Mouse (Mus musculus) MEL (cell line): ENCODE measurements around the gene Asphd1. TPM values are rescaled to one million over a fixed set of nuclear protein-coding genes. Genes with fewer than 3 reads are reported as not detected.
A peak's percentile ranks its signal among the peaks of the same experiment; 100 is the strongest.
"Not testable (repeated sequence)": the region's sequence is repeated elsewhere in the genome, so short reads cannot be mapped to it uniquely, and the experiment has no call there.

Experiments used
- DNase-seq: peaks from one replicate; pipeline ENCODE4 v3.0.0; 2011; ENCODE audit warnings: low read depth, low spot score
- H3K27ac ChIP-seq: 2 replicates; pipeline ENCODE4 v1.5.1; 2012; ENCODE audit warnings: low read depth, mild to moderate bottlenecking, control low read depth, low read length, moderate library complexity; ENCODE audit not compliant: control insufficient read depth
- H3K27me3 ChIP-seq, 2 experiments: fragments of 150-350 bp in 1 of 2; sonication (generic) in 1 of 2; 2 replicates each; pipeline ENCODE4 v1.6.1; 2012; ENCODE audit warnings: low read length in 2 of 2, mild to moderate bottlenecking in 2 of 2, improper control_type of control experiment in 1 of 2, moderate library complexity in 1 of 2; ENCODE audit not compliant: insufficient read depth in 2 of 2, control insufficient read depth in 1 of 2
- H3K36me3 ChIP-seq, 2 experiments: 2 replicates each; pipeline ENCODE4 v1.6.1; 2012 to 2014; ENCODE audit warnings: low read length in 2 of 2, improper control_type of control experiment in 1 of 2, inconsistent platforms in 1 of 2, mild to moderate bottlenecking in 1 of 2; ENCODE audit not compliant: insufficient read depth in 2 of 2, control insufficient read depth in 1 of 2
- H3K4me1 ChIP-seq, 2 experiments: fragments of 150-350 bp in 1 of 2; sonication (generic) in 1 of 2; 2 replicates each; pipeline ENCODE4 v1.6.1; 2012; ENCODE audit warnings: low read length in 2 of 2, improper control_type of control experiment in 1 of 2, mild to moderate bottlenecking in 1 of 2; ENCODE audit not compliant: insufficient read depth in 2 of 2, control insufficient read depth in 1 of 2
- H3K4me3 ChIP-seq, 2 experiments: fragments of 150-350 bp in 1 of 2; sonication (generic) in 1 of 2; 2 replicates each; pipeline ENCODE4 v1.5.1; 2012; ENCODE audit warnings: low read depth in 2 of 2, low read length in 2 of 2, mild to moderate bottlenecking in 2 of 2, moderate library complexity in 2 of 2, control low read depth in 1 of 2, improper control_type of control experiment in 1 of 2; ENCODE audit not compliant: control insufficient read depth in 1 of 2, insufficient read depth in 1 of 2
- H3K79me2 ChIP-seq: 2 replicates; pipeline ENCODE4 v1.6.1; 2012; ENCODE audit warnings: mild to moderate bottlenecking, low read length, moderate library complexity; ENCODE audit not compliant: control insufficient read depth, poor library complexity, insufficient read depth
- H3K9ac ChIP-seq: 2 replicates; pipeline ENCODE4 v1.6.1; 2012; ENCODE audit warnings: low read depth, mild to moderate bottlenecking, control low read depth, low read length, moderate library complexity; ENCODE audit not compliant: control insufficient read depth, poor library complexity, severe bottlenecking
- H3K9me3 ChIP-seq: fragments of 150-350 bp; sonication (generic); replicated peaks from 2 replicates; pipeline ENCODE4 v1.6.1; 2012; ENCODE audit warnings: mild to moderate bottlenecking, low read length, improper control_type of control experiment, moderate library complexity; ENCODE audit not compliant: insufficient read depth
- CTCF ChIP-seq, 3 experiments: IDR thresholded peaks in 2 of 3; conservative IDR thresholded peaks in 1 of 3; 2 replicates each; pipeline ENCODE4 v1.5.1; 2011 to 2012; ENCODE audit warnings: low read length in 3 of 3, low read depth in 2 of 3, mild to moderate bottlenecking in 2 of 3, improper control_type of control experiment in 1 of 3, inconsistent platforms in 1 of 3, mixed read lengths in 1 of 3, moderate library complexity in 1 of 3; ENCODE audit not compliant: control insufficient read depth in 1 of 3, insufficient read depth in 1 of 3, poor library complexity in 1 of 3, severe bottlenecking in 1 of 3
- E2F4 ChIP-seq: IDR thresholded peaks from 2 replicates; pipeline ENCODE4 v1.6.1; 2011; ENCODE audit warnings: low read depth, low read length, improper control_type of control experiment, borderline replicate concordance
- EP300 ChIP-seq, 2 experiments: IDR thresholded peaks; 2 replicates each; pipeline ENCODE4 v1.6.1; 2011; ENCODE audit warnings: improper control_type of control experiment in 2 of 2, low read length in 2 of 2, low read depth in 1 of 2, mild to moderate bottlenecking in 1 of 2
- GABPA ChIP-seq: IDR thresholded peaks from 2 replicates; pipeline ENCODE4 v1.6.1; 2012; ENCODE audit warnings: low read depth, mild to moderate bottlenecking, inconsistent platforms, low read length, improper control_type of control experiment, moderate library complexity
- HCFC1 ChIP-seq: IDR thresholded peaks from 2 replicates; pipeline ENCODE4 v1.6.1; 2012; ENCODE audit warnings: low read depth, mild to moderate bottlenecking, inconsistent platforms, low read length, improper control_type of control experiment, moderate library complexity
- JUND ChIP-seq: IDR thresholded peaks from 2 replicates; pipeline ENCODE4 v1.6.1; 2011; ENCODE audit warnings: low read depth, mild to moderate bottlenecking, improper control_type of control experiment, low read length
- MAFK ChIP-seq: IDR thresholded peaks from 2 replicates; pipeline ENCODE4 v1.6.1; 2011; ENCODE audit warnings: low read depth, mild to moderate bottlenecking, low read length, improper control_type of control experiment, borderline replicate concordance
- MAX ChIP-seq: IDR thresholded peaks from 2 replicates; pipeline ENCODE4 v1.6.1; 2011; ENCODE audit warnings: low read length, improper control_type of control experiment
- MEF2A ChIP-seq: IDR thresholded peaks from 2 replicates; pipeline ENCODE4 v1.6.1; 2014; ENCODE audit warnings: low read depth, mild to moderate bottlenecking, inconsistent platforms, low read length, improper control_type of control experiment; ENCODE audit not compliant: poor library complexity, insufficient replicate concordance, severe bottlenecking; ENCODE audit errors: extremely low read depth
- MXI1 ChIP-seq: IDR thresholded peaks from 2 replicates; pipeline ENCODE4 v1.6.1; 2011; ENCODE audit warnings: mild to moderate bottlenecking, low read depth, low read length, improper control_type of control experiment
- MYB ChIP-seq: IDR thresholded peaks from 2 replicates; pipeline ENCODE4 v1.6.1; 2011; ENCODE audit warnings: mild to moderate bottlenecking, low read depth, low read length, improper control_type of control experiment
- NELFE ChIP-seq: IDR thresholded peaks from 2 replicates; pipeline ENCODE4 v1.6.1; 2011; ENCODE audit warnings: low read depth, low read length, improper control_type of control experiment
- POLR2AphosphoS2 ChIP-seq: IDR thresholded peaks from 2 replicates; pipeline ENCODE4 v1.6.1; 2011; ENCODE audit warnings: low read length, improper control_type of control experiment
- RAD21 ChIP-seq: IDR thresholded peaks from 2 replicates; pipeline ENCODE4 v1.6.1; 2011; ENCODE audit warnings: mild to moderate bottlenecking, low read depth, low read length, improper control_type of control experiment
- RCOR1 ChIP-seq: IDR thresholded peaks from 2 replicates; pipeline ENCODE4 v1.6.1; 2012; ENCODE audit warnings: low read depth, mild to moderate bottlenecking, inconsistent platforms, low read length, improper control_type of control experiment
- SIN3A ChIP-seq: IDR thresholded peaks from 2 replicates; pipeline ENCODE4 v1.6.1; 2012; ENCODE audit warnings: low read length, improper control_type of control experiment, inconsistent platforms
- SMC3 ChIP-seq: IDR thresholded peaks from 2 replicates; pipeline ENCODE4 v1.6.1; 2011; ENCODE audit warnings: low read depth, low read length, improper control_type of control experiment
- TCF12 ChIP-seq: IDR thresholded peaks from 2 replicates; pipeline ENCODE4 v1.6.1; 2014; ENCODE audit warnings: low read depth, mild to moderate bottlenecking, inconsistent platforms, low read length, improper control_type of control experiment, moderate library complexity
- polyA plus RNA-seq, 2 experiments: library from polyadenylated mRNA; stranded (reverse) in 1 of 2; unstranded in 1 of 2; fragments of >175 nt in 1 of 2; fragments of >200 nt in 1 of 2; gene quantifications; 2 replicates each; pipeline versions ENCODE4 v1.2.1 to v1.2.4; 2012; ENCODE audit warnings: low replicate concordance in 2 of 2, low read depth in 1 of 2; ENCODE audit not compliant: insufficient read length in 2 of 2, insufficient read depth in 1 of 2, missing spikeins in 1 of 2
- total RNA-seq: library from RNA; depleted of rRNA; stranded (reverse); fragments of 300-350 nt; gene quantifications from 2 replicates; pipeline ENCODE4 v1.2.3, GENCODE M21; 2012

The Asphd1 gene
- total and polyA plus RNA-seq, 3 experiments = 0.15 to 0.74 TPM; not detected in 1

GRCm38 (mm10) chr7:126921563-126921962, 27.8 kb downstream of the Asphd1 start:
- no peaks in the 10 kb centered on the region for H3K27me3 ChIP-seq

GRCm38 (mm10) chr7:126919973-126920372, 29.4 kb downstream of the Asphd1 start:
- Histone ChIP-seq H3K9me3 (no peaks in the 10 kb centered on the region), H3K4me3 (no peak overlapping the region), H3K4me1 (peaks cover 5 to 11% of the 10 kb centered on the region in 2 experiments; a peak in 3 of 4 replicates), H3K36me3 (peaks cover 0 to 5% of the 10 kb centered on the region in 2 experiments; a peak in 1 of 4 replicates), H3K27ac (no peak overlapping the region), H3K79me2 (no peaks in the 10 kb centered on the region), H3K27me3 (no peaks in the 10 kb centered on the region), H3K9ac (no peak overlapping the region)
- TF ChIP-seq GABPA = no peak
- TF ChIP-seq SIN3A = no peak
- no peak for TF ChIP-seq RCOR1
- peak; percentile 35; the same call in 1 of the 2 replicates for TF ChIP-seq MAFK
- TF ChIP-seq NELFE = no peak
- TF ChIP-seq EP300 (IDR thresholded peaks at IDR 0.05; ENCODE audit: low read depth in 1 of 2, low read length in 2 of 2) = no peak
- no peak for DNase-seq

More at GRCm38 (mm10) chr7:126921563-126921962, 27.8 kb downstream of the Asphd1 start:
- no peak overlapping the region for H3K27ac ChIP-seq
- TF ChIP-seq EP300 (IDR thresholded peaks at IDR 0.05; ENCODE audit: low read depth in 1 of 2, low read length in 2 of 2) (no peak), TCF12 (no peak), MYB (no peak), HCFC1 (no peak), RCOR1 (no peak), POLR2AphosphoS2 (no peak), NELFE (no peak), GABPA (no peak), MAFK (no peak), RAD21 (no peak), SMC3 (no peak), MXI1 (no peak), CTCF (IDR thresholded peaks at IDR 0.05 in 2 of 3, conservative IDR thresholded peaks at IDR 0.05 in 1 of 3; ENCODE audit: control insufficient read depth in 1 of 3, insufficient read depth in 1 of 3, low read depth in 2 of 3, low read length in 3 of 3, poor library complexity in 1 of 3, severe bottlenecking in 1 of 3) (no peak), MAX (no peak), MEF2A (no peak), JUND (no peak), E2F4 (no peak)
- no peak for DNase-seq
- peaks cover 8 to 14% of the 10 kb centered on the region in 2 experiments for H3K4me1 ChIP-seq
- H3K79me2 ChIP-seq = no peaks in the 10 kb centered on the region
- no peak overlapping the region for H3K9ac ChIP-seq
- H3K36me3 ChIP-seq = peaks cover 0 to 10% of the 10 kb centered on the region in 2 experiments; a peak in 2 of 4 replicates
- no peaks in the 10 kb centered on the region for H3K9me3 ChIP-seq
- no peak overlapping the region for H3K4me3 ChIP-seq

- not testable (repeated sequence) for H3K4me1 ChIP-seq, H3K4me3 ChIP-seq, H3K9me3 ChIP-seq, H3K27ac ChIP-seq, H3K9ac ChIP-seq, H3K79me2 ChIP-seq, DNase-seq, H3K27me3 ChIP-seq, H3K36me3 ChIP-seq
Observed at GRCm38 (mm10) chr7:126918356-126918755, 31.0 kb downstream of the Asphd1 start.
